Mouse (Mus musculus): Measurements from ENCODE around the gene Farp1. TPM values are rescaled to one million over a fixed set of nuclear protein-coding genes. Genes with fewer than 3 reads are reported as not detected.

Gene Farp1
- total and polyA plus RNA-seq, 3 experiments = 0.01 to 0.27 TPM; not detected in 1

GRCm38 (mm10) chr14:121251708-121252107 lies 216.7 kb downstream of the Farp1 start:
- H3K36me3 ChIP-seq (replicated peaks) = no peaks in the 10 kb centered on the region
- ATAC-seq (ENCODE audit: extremely low read depth, insufficient number of reproducible peaks, low FRiP score, poor library complexity, severe bottlenecking) = no peak

GRCm38 (mm10) chr14:121252542-121252941 lies 217.5 kb downstream of the Farp1 start:
- no peak for ATAC-seq (ENCODE audit: extremely low read depth, insufficient number of reproducible peaks, low FRiP score, poor library complexity, severe bottlenecking)
- DNase-seq (ENCODE audit: low spot score) = no peak

More at GRCm38 (mm10) chr14:121251708-121252107, 216.7 kb downstream of the Farp1 start:
- H3K27me3 ChIP-seq (ENCODE audit: insufficient read depth, low read length) = peaks cover 10% of the 10 kb centered on the region
- H3K4me3 ChIP-seq (ENCODE audit: low read depth, low read length) = no peak overlapping the region
- no peaks in the 10 kb centered on the region for H3K4me1 ChIP-seq (ENCODE audit: insufficient read depth, low read depth, low read length)
- H3K9me3 ChIP-seq (replicated peaks) = no peaks in the 10 kb centered on the region
- TF ChIP-seq CTCF (IDR thresholded peaks at IDR 0.05; ENCODE audit: low read depth, low read length) (no peak), GATA2 (IDR thresholded peaks at IDR 0.05; ENCODE audit: borderline replicate concordance, low read depth, low read length) (no peak), POLR2AphosphoS5 (IDR thresholded peaks at IDR 0.05; ENCODE audit: insufficient replicate concordance, low read depth, low read length) (no peak), TAL1 (conservative IDR thresholded peaks at IDR 0.05; ENCODE audit: low read depth, low read length) (no peak), GATA1 (IDR thresholded peaks at IDR 0.05; ENCODE audit: borderline replicate concordance, low read length) (no peak)
- no peak for DNase-seq (ENCODE audit: low spot score)

GRCm38 (mm10) chr14:121254869-121255268 lies 219.9 kb downstream of the Farp1 start:
- DNase-seq (ENCODE audit: low spot score) (no peak), ATAC-seq (ENCODE audit: extremely low read depth, insufficient number of reproducible peaks, low FRiP score, poor library complexity, severe bottlenecking) (no peak)
- H3K4me3 ChIP-seq (ENCODE audit: low read depth, low read length) = no peak overlapping the region
- no peaks in the 10 kb centered on the region for H3K4me1 ChIP-seq (ENCODE audit: insufficient read depth, low read depth, low read length)
- no peaks in the 10 kb centered on the region for H3K9me3 ChIP-seq (replicated peaks)
- H3K27me3 ChIP-seq (ENCODE audit: insufficient read depth, low read length) = peaks cover 13% of the 10 kb centered on the region
- TF ChIP-seq GATA1 (IDR thresholded peaks at IDR 0.05; ENCODE audit: borderline replicate concordance, low read length) = no peak
- no peaks in the 10 kb centered on the region for H3K36me3 ChIP-seq (replicated peaks)

More at GRCm38 (mm10) chr14:121252542-121252941, 217.5 kb downstream of the Farp1 start:
- Histone ChIP-seq H3K4me3 (ENCODE audit: low read depth, low read length) (no peak overlapping the region), H3K27me3 (ENCODE audit: insufficient read depth, low read length) (peaks cover 10% of the 10 kb centered on the region), H3K4me1 (ENCODE audit: insufficient read depth, low read depth, low read length) (no peaks in the 10 kb centered on the region), H3K9me3 (replicated peaks) (no peaks in the 10 kb centered on the region), H3K36me3 (replicated peaks) (no peaks in the 10 kb centered on the region)
- TF ChIP-seq CTCF (IDR thresholded peaks at IDR 0.05; ENCODE audit: low read depth, low read length) = no peak
- no peak for TF ChIP-seq GATA1 (IDR thresholded peaks at IDR 0.05; ENCODE audit: borderline replicate concordance, low read length)
- no peak for TF ChIP-seq TAL1 (conservative IDR thresholded peaks at IDR 0.05; ENCODE audit: low read depth, low read length)
- no peak for TF ChIP-seq GATA2 (IDR thresholded peaks at IDR 0.05; ENCODE audit: borderline replicate concordance, low read depth, low read length)
- no peak for TF ChIP-seq POLR2AphosphoS5 (IDR thresholded peaks at IDR 0.05; ENCODE audit: insufficient replicate concordance, low read depth, low read length)

GRCm38 (mm10) chr14:121255469-121255868 lies 220.5 kb downstream of the Farp1 start:
- ATAC-seq (ENCODE audit: extremely low read depth, insufficient number of reproducible peaks, low FRiP score, poor library complexity, severe bottlenecking) = no peak
- Histone ChIP-seq H3K9me3 (replicated peaks) (no peaks in the 10 kb centered on the region), H3K27me3 (ENCODE audit: insufficient read depth, low read length) (peaks cover 9% of the 10 kb centered on the region), H3K4me3 (ENCODE audit: low read depth, low read length) (no peak overlapping the region), H3K4me1 (ENCODE audit: insufficient read depth, low read depth, low read length) (no peaks in the 10 kb centered on the region), H3K36me3 (replicated peaks) (no peaks in the 10 kb centered on the region)
- TF ChIP-seq CTCF (IDR thresholded peaks at IDR 0.05; ENCODE audit: low read depth, low read length) (no peak), TAL1 (conservative IDR thresholded peaks at IDR 0.05; ENCODE audit: low read depth, low read length) (no peak), GATA2 (IDR thresholded peaks at IDR 0.05; ENCODE audit: borderline replicate concordance, low read depth, low read length) (no peak), POLR2AphosphoS5 (IDR thresholded peaks at IDR 0.05; ENCODE audit: insufficient replicate concordance, low read depth, low read length) (no peak)
- DNase-seq (ENCODE audit: low spot score) = no peak

GRCm38 (mm10) chr14:121256896-121257295 lies 221.9 kb downstream of the Farp1 start:
- Histone ChIP-seq H3K36me3 (replicated peaks) (no peaks in the 10 kb centered on the region), H3K4me1 (ENCODE audit: insufficient read depth, low read depth, low read length) (no peaks in the 10 kb centered on the region), H3K27me3 (ENCODE audit: insufficient read depth, low read length) (peaks cover 8% of the 10 kb centered on the region; the same call in 1 of the 2 replicates), H3K9me3 (replicated peaks) (no peaks in the 10 kb centered on the region), H3K4me3 (ENCODE audit: low read depth, low read length) (no peak overlapping the region)
- ATAC-seq (ENCODE audit: extremely low read depth, insufficient number of reproducible peaks, low FRiP score, poor library complexity, severe bottlenecking) (no peak), DNase-seq (ENCODE audit: low spot score) (no peak)
- no peak for TF ChIP-seq GATA2 (IDR thresholded peaks at IDR 0.05; ENCODE audit: borderline replicate concordance, low read depth, low read length)
- TF ChIP-seq POLR2AphosphoS5 (IDR thresholded peaks at IDR 0.05; ENCODE audit: insufficient replicate concordance, low read depth, low read length) = no peak
- no peak for TF ChIP-seq TAL1 (conservative IDR thresholded peaks at IDR 0.05; ENCODE audit: low read depth, low read length)
- TF ChIP-seq GATA1 (IDR thresholded peaks at IDR 0.05; ENCODE audit: borderline replicate concordance, low read length) = no peak
- no peak for TF ChIP-seq CTCF (IDR thresholded peaks at IDR 0.05; ENCODE audit: low read depth, low read length)

- Histone ChIP-seq H3K9me3 (replicated peaks) (no peaks in the 10 kb centered on the region), H3K4me3 (ENCODE audit: low read depth, low read length) (no peak overlapping the region), H3K36me3 (replicated peaks) (no peaks in the 10 kb centered on the region), H3K27me3 (ENCODE audit: insufficient read depth, low read length) (peaks cover 16% of the 10 kb centered on the region; the same call in 1 of the 2 replicates), H3K4me1 (ENCODE audit: insufficient read depth, low read depth, low read length) (no peaks in the 10 kb centered on the region)
- ATAC-seq (ENCODE audit: extremely low read depth, insufficient number of reproducible peaks, low FRiP score, poor library complexity, severe bottlenecking) (no peak), DNase-seq (ENCODE audit: low spot score) (no peak)
- TF ChIP-seq TAL1 (conservative IDR thresholded peaks at IDR 0.05; ENCODE audit: low read depth, low read length) (no peak), GATA1 (IDR thresholded peaks at IDR 0.05; ENCODE audit: borderline replicate concordance, low read length) (no peak), POLR2AphosphoS5 (IDR thresholded peaks at IDR 0.05; ENCODE audit: insufficient replicate concordance, low read depth, low read length) (no peak), CTCF (IDR thresholded peaks at IDR 0.05; ENCODE audit: low read depth, low read length) (no peak), GATA2 (IDR thresholded peaks at IDR 0.05; ENCODE audit: borderline replicate concordance, low read depth, low read length) (no peak)
Observed at GRCm38 (mm10) chr14:121259332-121259731, 224.3 kb downstream of the Farp1 start.

All from G1E (cell line).